Mouse (Mus musculus): ENCODE data around the gene Omg. TPM values are rescaled to one million over a fixed set of nuclear protein-coding genes. Genes with fewer than 3 reads are reported as not detected.

Gene Omg
- 7.9 and 8.2 TPM in 2 replicates for polyA plus RNA-seq (2015; fragmentation: Nextera tagmentation; extraction: Ambion mirVana)

DNA sequence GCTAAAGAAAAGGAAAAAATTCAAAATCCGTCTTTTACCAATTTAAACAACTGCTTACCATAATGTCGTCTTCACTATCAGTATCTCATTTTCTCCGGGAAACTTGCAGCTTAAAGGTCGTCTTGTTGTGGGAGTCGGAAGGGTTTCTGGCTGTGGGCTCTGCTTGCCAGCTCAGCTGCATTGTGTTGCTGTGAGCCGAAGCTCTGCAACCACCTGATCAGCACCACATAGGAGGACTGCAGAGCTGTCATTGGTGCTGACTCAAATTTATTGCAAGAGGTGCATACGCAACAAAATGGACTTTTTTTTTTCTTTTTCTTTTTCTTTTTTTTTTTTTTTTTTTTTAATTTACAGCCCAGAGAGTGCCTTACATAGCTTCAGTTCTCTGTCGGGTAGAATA is at the start of gene Omg:
TSS of gene Omg (minus strand) at position 240 of the 400 bp plus-strand sequence.
- Histone ChIP-seq H3K27ac (replicated peaks) (peak within 1 kb of the TSS; percentile 51; the same call in 1 of the 2 replicates), H3K9ac (no peak within 1 kb of the TSS), H3K4me2 (peak within 1 kb of the TSS; percentile 35), H3K9me3 (no peaks in the 10 kb centered on the region), H3K36me3 (no peaks in the 10 kb centered on the region), H3K4me1 (replicated peaks) (peaks cover 7% of the 10 kb centered on the region), H3K27me3 (no peaks in the 10 kb centered on the region), H3K4me3 (0 out of 2 replicates have a peak within 1 kb of the TSS, but pooled peaks have one; percentile 12)
- 23% methylated on average over 8 of the region's 8 CpGs for WGBS
- no peak for ATAC-seq (ENCODE audit: low FRiP score, low read depth)

DNA sequence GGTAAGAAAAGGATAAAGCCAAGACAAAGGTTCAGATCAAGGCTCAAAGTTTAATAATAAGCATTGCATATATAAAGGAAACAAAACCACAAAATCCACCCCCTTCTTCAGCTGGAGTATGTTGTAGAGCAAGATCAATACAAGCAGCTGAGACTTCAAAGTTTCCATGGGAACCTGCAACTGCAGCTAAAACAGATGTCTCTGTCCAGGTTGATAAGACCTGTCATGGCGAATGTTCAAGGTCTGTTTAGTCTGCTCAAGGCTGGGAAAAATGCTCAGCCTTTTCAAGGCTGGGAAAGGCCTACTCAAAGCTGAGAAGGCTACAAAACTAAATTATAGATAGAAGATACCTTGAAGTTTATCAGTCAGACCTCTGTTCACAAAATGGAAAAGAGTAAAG is 48.7 kb upstream of the Omg start:
- no peaks in the 10 kb centered on the region for H3K27me3 ChIP-seq
- H3K4me3 ChIP-seq = no peak overlapping the region
- ATAC-seq (ENCODE audit: low FRiP score, low read depth) = no peak
- H3K9me3 ChIP-seq = no peaks in the 10 kb centered on the region
- 100% methylated on average over 1 of the region's 1 CpGs for WGBS
- H3K4me2 ChIP-seq = no peak overlapping the region
- H3K27ac ChIP-seq (replicated peaks) = no peak overlapping the region
- H3K4me1 ChIP-seq (replicated peaks) = no peaks in the 10 kb centered on the region
- H3K9ac ChIP-seq = no peak overlapping the region
- H3K36me3 ChIP-seq = peaks cover 80% of the 10 kb centered on the region

DNA sequence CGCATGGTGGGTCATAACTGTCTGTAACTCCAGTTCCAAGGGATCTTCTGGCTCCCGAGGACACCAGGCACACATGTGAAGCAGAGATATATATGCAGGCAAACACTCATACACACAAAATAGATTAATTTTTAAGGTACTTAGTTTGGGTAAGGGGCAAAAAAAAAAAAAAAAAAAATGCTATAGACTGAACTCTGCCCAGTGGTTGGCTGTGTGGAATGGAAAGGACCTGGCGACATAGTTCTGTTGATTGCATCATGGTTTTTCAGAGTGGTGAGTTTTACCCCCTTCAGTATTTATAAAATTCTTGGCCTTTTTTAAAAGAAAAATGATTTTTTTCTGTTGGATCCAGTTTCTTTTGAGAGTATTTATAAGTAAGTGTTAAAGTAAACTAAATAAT is 32.4 kb upstream of the Omg start:
- H3K4me3 ChIP-seq = no peak overlapping the region
- peaks cover 23% of the 10 kb centered on the region for H3K36me3 ChIP-seq
- no peaks in the 10 kb centered on the region for H3K27me3 ChIP-seq
- H3K27ac ChIP-seq (replicated peaks) = no peak overlapping the region
- ATAC-seq (ENCODE audit: low FRiP score, low read depth) = no peak
- WGBS = 97% methylated on average over 3 of the region's 3 CpGs
- H3K4me2 ChIP-seq = no peak overlapping the region
- no peaks in the 10 kb centered on the region for H3K9me3 ChIP-seq
- no peak overlapping the region for H3K9ac ChIP-seq
- H3K4me1 ChIP-seq (replicated peaks) = peaks cover 8% of the 10 kb centered on the region

DNA sequence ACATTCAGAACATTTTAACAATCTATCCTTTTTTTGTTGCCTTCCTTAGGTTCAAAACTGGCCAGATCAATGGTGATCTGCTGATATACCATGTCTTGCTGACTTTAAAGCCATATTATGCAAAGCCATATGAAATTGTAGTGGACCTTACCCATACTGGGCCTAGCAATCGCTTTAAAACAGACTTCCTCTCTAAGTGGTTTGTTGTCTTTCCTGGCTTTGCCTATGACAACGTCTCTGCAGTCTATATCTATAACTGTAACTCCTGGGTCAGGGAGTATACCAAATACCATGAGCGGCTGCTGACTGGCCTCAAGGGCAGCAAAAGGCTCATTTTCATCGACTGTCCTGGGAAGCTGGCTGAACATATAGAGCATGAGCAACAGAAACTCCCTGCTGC is 31.7 kb upstream of the Omg start:
- Histone ChIP-seq H3K9me3 (no peaks in the 10 kb centered on the region), H3K27ac (replicated peaks) (no peak overlapping the region), H3K4me1 (replicated peaks) (peaks cover 8% of the 10 kb centered on the region), H3K9ac (no peak overlapping the region), H3K27me3 (no peaks in the 10 kb centered on the region), H3K4me2 (no peak overlapping the region), H3K36me3 (peaks cover 18% of the 10 kb centered on the region), H3K4me3 (no peak overlapping the region)
- ATAC-seq (ENCODE audit: low FRiP score, low read depth) = no peak
- WGBS = 94% methylated on average over 4 of the region's 4 CpGs

DNA sequence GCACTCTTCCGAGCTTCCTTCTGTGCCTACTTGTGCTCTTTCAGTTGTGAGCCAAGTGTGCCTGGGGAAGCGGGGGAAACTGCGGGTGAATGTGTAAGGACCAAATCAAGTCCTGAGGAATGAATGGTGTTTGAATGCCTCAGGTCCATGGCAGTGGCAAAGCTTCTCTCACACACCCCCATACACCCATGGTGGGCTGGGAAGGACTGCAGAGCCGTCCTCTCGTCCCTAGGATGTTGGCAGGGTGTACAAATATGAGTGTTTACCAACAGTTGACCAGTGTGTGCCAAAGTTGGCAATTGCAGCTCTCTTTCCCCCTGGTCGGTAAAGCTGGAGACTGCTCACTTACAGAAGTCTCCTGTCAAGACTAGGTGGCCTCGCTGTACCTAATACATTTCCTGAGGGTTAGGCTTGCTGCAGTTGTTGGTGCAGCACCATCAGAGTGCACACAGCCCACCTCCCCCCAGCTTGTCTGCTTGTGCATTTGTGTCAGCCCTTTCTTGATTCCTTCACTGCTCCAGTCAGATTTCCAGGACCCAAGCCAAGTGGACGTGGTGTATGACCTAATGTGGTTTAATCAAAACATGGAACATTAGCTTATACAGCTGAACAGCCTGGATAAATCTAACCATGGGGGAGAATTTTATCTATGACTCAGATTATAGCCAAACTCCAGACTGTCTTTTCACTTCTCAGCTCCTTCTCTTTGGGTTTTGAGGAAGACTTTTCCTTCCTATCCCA is 30.2 kb upstream of the Omg start:
- H3K4me3 ChIP-seq = no peak overlapping the region
- H3K9ac ChIP-seq = no peak overlapping the region
- peaks cover 13% of the 10 kb centered on the region for H3K36me3 ChIP-seq
- H3K27ac ChIP-seq (replicated peaks) = peak overlapping the region; percentile 28
- no peaks in the 10 kb centered on the region for H3K9me3 ChIP-seq
- no peak overlapping the region for H3K4me2 ChIP-seq
- ATAC-seq (ENCODE audit: low FRiP score, low read depth) = no peak
- WGBS = 79% methylated on average over 8 of the region's 8 CpGs
- H3K4me1 ChIP-seq (replicated peaks) = peaks cover 8% of the 10 kb centered on the region
- H3K27me3 ChIP-seq = no peaks in the 10 kb centered on the region

DNA sequence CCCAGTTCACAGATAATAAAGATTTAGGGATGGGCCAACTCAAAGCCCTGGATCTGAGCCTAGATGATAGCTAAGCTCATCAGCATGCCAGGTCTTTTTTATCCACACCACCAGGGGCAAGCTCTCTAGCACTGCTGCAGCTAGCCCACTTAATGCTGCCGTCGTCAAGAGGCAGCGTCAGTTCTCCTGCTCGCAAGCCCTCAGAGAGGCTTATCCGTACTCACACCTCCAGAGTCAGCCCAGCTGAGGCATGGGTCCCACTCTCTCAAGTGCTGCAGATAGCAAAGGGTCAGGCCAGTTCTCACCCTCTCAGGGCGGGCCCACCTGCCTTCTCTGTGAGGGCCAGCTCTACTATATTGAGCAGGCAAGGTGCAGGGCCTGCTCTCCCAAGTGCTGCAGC is 29.4 kb upstream of the Omg start:
- Histone ChIP-seq H3K36me3 (peaks cover 13% of the 10 kb centered on the region), H3K4me2 (no peak overlapping the region), H3K4me3 (no peak overlapping the region), H3K27ac (replicated peaks) (no peak overlapping the region), H3K27me3 (no peaks in the 10 kb centered on the region), H3K9me3 (no peaks in the 10 kb centered on the region), H3K4me1 (replicated peaks) (peaks cover 8% of the 10 kb centered on the region), H3K9ac (no peak overlapping the region)
- ATAC-seq (ENCODE audit: low FRiP score, low read depth) = no peak
- WGBS = 91% methylated on average over 6 of the region's 6 CpGs

DNA sequence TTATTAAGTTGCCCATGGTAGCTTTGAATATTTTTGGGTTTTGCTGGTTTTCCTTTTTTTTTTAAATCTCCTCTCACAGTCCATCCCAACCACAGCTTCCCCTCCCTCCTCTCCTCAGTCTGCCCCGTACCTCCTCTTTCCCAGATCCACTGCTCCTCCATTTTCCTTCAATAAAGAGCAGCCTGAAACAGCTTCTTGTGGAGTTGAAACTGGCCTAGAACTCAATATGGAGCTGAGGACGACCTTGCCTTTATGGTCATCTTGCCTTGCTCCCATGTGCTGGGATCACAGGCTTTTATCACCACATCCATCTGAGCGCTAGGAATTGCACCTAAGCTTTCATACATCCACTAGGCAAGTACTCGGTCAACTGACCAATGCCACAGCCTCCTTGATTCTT is 27.6 kb upstream of the Omg start:
- WGBS = 96% methylated on average over 4 of the region's 4 CpGs

DNA sequence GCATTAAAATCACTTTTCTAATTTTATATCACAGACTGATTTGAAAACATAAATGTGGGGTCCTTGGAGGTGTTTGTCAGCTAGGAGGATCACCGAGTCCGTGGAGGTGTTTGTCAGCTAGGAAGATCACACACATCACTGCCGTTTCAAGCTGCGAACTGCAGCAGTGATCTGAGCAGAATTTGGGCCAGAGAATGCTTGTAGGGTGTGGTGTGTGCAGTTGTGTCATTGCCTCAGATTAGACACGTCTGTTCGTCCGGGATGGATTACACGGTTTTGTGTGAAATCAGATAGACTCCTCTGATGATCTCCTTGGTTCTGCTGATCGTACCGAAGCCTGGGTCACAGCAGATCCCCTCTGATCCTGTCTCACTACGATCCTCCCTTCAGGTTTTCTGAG is 26.9 kb upstream of the Omg start:
- Histone ChIP-seq H3K9ac (no peak overlapping the region), H3K9me3 (no peaks in the 10 kb centered on the region), H3K4me3 (no peak overlapping the region), H3K36me3 (peaks cover 2% of the 10 kb centered on the region; the same call in 1 of the 2 replicates), H3K4me2 (no peak overlapping the region), H3K27ac (replicated peaks) (no peak overlapping the region), H3K4me1 (replicated peaks) (peaks cover 8% of the 10 kb centered on the region), H3K27me3 (no peaks in the 10 kb centered on the region)
- ATAC-seq (ENCODE audit: low FRiP score, low read depth) = no peak
- 95% methylated on average over 11 of the region's 11 CpGs for WGBS

More for the DNA sequence above, 27.6 kb upstream of the Omg start:
- Histone ChIP-seq H3K27ac (replicated peaks) (no peak overlapping the region), H3K9ac (no peak overlapping the region), H3K4me3 (no peak overlapping the region), H3K9me3 (no peaks in the 10 kb centered on the region), H3K4me1 (replicated peaks) (peaks cover 8% of the 10 kb centered on the region), H3K36me3 (peaks cover 3% of the 10 kb centered on the region; the same call in 1 of the 2 replicates), H3K4me2 (no peak overlapping the region), H3K27me3 (no peaks in the 10 kb centered on the region)
- no peak for ATAC-seq (ENCODE audit: low FRiP score, low read depth)

DNA sequence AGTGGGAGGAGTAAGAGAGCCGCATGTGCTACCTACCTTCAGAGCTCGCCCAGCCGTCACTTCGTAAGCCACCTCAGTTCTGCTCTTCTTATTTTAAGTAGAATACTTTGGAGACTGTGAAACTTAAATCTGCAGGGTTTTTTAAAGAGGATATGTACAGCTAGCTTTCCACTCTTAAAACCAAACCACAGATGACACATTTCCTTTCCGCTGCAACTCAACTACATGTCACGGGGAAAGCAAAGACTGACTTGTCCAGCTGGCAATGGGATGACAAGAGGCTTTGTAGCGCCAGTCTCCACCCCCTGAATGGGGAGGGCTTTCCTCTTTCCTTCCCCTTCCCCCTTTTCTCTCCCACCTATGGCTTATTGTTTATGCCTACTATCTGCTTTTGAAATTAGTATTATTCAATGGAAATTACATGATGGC is 26.5 kb upstream of the Omg start, which contains the start of the genes Evi2 and Evi2a:
TSS of gene Evi2 (minus strand) at position 257 of the 429 bp plus-strand sequence.
TSS of gene Evi2a (minus strand) at position 277 of the 429 bp plus-strand sequence.
- Histone ChIP-seq H3K4me3 (no peak within 1 kb of the TSS), H3K4me2 (no peak within 1 kb of the TSS), H3K27ac (replicated peaks) (no peak within 1 kb of the TSS), H3K36me3 (no peaks in the 10 kb centered on the region), H3K27me3 (no peaks in the 10 kb centered on the region), H3K9ac (no peak within 1 kb of the TSS), H3K9me3 (no peaks in the 10 kb centered on the region), H3K4me1 (replicated peaks) (peaks cover 8% of the 10 kb centered on the region)
- WGBS = 83% methylated on average over 7 of the region's 7 CpGs
- ATAC-seq (ENCODE audit: low FRiP score, low read depth) = no peak

DNA sequence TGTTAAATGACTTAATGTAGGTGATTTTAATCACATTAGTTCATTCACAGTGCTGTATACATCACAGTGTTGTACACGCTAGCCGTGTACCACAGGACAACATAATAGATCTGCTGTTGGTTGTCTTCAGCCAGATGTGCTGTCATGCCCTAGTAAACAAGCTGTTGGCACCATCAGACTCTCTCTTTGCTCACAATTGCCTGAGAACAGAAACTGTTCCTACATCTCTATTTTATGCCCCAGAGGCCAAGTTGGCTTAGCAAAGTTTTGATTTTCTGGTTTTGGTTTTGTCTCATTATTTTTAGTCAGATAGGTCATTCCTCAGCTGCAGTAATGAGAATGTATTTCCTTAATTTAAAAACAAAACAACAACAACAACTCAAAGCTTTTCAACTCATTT is 25.9 kb upstream of the Omg start:
- Histone ChIP-seq H3K4me2 (no peak overlapping the region), H3K9ac (no peak overlapping the region), H3K36me3 (no peaks in the 10 kb centered on the region), H3K4me1 (replicated peaks) (peaks cover 8% of the 10 kb centered on the region), H3K4me3 (no peak overlapping the region), H3K27ac (replicated peaks) (no peak overlapping the region), H3K9me3 (no peaks in the 10 kb centered on the region), H3K27me3 (no peaks in the 10 kb centered on the region)
- ATAC-seq (ENCODE audit: low FRiP score, low read depth) = no peak
- 81% methylated on average over 2 of the region's 2 CpGs for WGBS

DNA sequence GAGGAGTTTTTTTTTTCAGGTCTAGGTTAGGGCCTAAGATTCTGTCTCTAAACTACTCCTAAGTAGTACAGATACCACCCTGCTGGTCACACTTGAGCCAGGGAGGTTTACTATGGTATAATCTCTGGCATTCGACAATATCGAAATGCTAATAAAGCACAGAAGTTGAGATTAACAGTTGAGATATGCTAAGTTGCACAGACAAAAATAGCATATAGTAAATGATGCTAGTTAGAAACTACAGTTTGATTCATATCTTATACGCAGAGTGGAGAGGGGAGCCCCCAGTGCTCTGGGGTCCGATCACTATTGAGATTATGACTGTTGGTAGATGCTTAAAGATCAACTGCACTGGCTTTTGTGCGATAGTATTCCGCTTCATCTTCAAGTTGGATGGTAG is 25.3 kb upstream of the Omg start:
- Histone ChIP-seq H3K4me1 (replicated peaks) (peaks cover 5% of the 10 kb centered on the region), H3K9ac (no peak overlapping the region), H3K4me3 (no peak overlapping the region), H3K27me3 (no peaks in the 10 kb centered on the region), H3K9me3 (no peaks in the 10 kb centered on the region), H3K36me3 (no peaks in the 10 kb centered on the region), H3K27ac (replicated peaks) (no peak overlapping the region), H3K4me2 (no peak overlapping the region)
- 95% methylated on average over 6 of the region's 6 CpGs for WGBS
- ATAC-seq (ENCODE audit: low FRiP score, low read depth) = no peak

DNA sequence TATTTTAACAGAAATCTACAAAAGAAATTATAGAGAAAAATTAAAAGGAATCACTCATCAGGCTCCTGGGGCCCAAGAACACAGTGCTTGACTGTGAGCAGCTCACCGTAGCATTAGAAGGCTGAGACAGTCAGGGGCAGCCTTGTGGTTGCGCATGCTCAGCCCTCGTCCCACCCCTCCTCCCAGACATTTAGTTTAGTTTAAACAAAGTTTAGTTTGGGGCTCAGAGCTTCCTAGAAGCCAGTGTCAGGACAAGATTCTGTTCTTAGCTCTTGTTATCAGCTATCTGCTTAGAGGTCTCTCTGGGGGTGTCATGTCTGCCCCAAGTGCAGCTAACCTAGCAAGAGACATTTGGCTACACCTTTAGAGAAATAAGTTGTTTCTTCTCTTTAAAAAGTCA is 24.7 kb upstream of the Omg start:
- no peaks in the 10 kb centered on the region for H3K36me3 ChIP-seq
- WGBS = 91% methylated on average over 3 of the region's 3 CpGs
- ATAC-seq (ENCODE audit: low FRiP score, low read depth) = no peak
- no peaks in the 10 kb centered on the region for H3K4me1 ChIP-seq (replicated peaks)
- H3K9me3 ChIP-seq = no peaks in the 10 kb centered on the region
- H3K27ac ChIP-seq (replicated peaks) = no peak overlapping the region
- no peaks in the 10 kb centered on the region for H3K27me3 ChIP-seq
- H3K9ac ChIP-seq = no peak overlapping the region
- no peak overlapping the region for H3K4me2 ChIP-seq
- no peak overlapping the region for H3K4me3 ChIP-seq
